Mouse (Mus musculus): ENCODE results near the gene Arl14ep. TPM values are rescaled to one million over a fixed set of nuclear protein-coding genes. Genes with fewer than 3 reads are reported as not detected.
"Not testable (repeated sequence)": the region's sequence is repeated elsewhere in the genome, so short reads cannot be mapped to it uniquely, and the experiment has no call there.

Gene Arl14ep
- polyA plus RNA-seq (2016; fragmentation: Nextera tagmentation; extraction: Ambion mirVana) = 62.4 and 65.2 TPM in 2 replicates

GRCm38 (mm10) chr2:106973959-106974639 is at the start of gene Arl14ep:
TSS of gene Arl14ep (minus strand) at chr2:106974424.
- Histone ChIP-seq H3K9ac (peak within 1 kb of the TSS; percentile 70), H3K36me3 (0 out of 2 replicates have a peak, but pooled peaks cover 3% of the 10 kb centered on the region), H3K9me3 (no peaks in the 10 kb centered on the region), H3K4me1 (peaks cover 16% of the 10 kb centered on the region), H3K4me2 (replicated peaks) (peak within 1 kb of the TSS; percentile 52), H3K27me3 (no peaks in the 10 kb centered on the region), H3K27ac (peak within 1 kb of the TSS; percentile 12; the same call in 1 of the 2 replicates), H3K4me3 (peak within 1 kb of the TSS; percentile 59)
- under 1% methylated on average over 36 of the region's 36 CpGs for WGBS
- peak; percentile 98 for ATAC-seq (ENCODE audit: insufficient number of reproducible peaks, insufficient read depth, low FRiP score, low TSS enrichment)

DNA sequence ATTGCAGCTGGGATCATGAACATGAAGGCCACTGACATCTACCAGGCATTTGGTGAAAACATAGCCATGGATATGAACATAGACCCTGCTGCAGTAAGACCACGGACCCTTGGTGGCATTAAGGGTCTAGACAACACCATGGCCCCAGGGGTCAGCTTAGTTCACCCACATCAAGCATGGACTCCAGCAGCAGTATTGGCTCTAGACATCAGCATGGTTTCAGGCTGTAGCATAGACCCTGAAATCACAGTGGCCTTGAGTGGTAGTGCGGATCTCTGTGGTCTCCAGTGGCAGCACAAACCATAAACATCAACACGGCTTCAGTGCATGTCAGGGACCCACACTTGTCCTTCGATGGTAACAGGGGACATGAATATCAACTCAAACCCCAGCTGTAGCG is 48.5 kb upstream of the Arl14ep start:
- no peak for ATAC-seq (ENCODE audit: insufficient number of reproducible peaks, insufficient read depth, low FRiP score, low TSS enrichment)
- H3K9ac ChIP-seq = no peak overlapping the region
- H3K4me2 ChIP-seq (replicated peaks) = no peak overlapping the region
- H3K36me3 ChIP-seq = no peaks in the 10 kb centered on the region
- 91% methylated on average over 5 of the region's 5 CpGs for WGBS
- no peaks in the 10 kb centered on the region for H3K9me3 ChIP-seq
- H3K27me3 ChIP-seq = no peaks in the 10 kb centered on the region
- no peaks in the 10 kb centered on the region for H3K4me1 ChIP-seq
- no peak overlapping the region for H3K27ac ChIP-seq
- H3K4me3 ChIP-seq = no peak overlapping the region

GRCm38 (mm10) chr2:107019331-107019730 is 45.1 kb upstream of the Arl14ep start:
- no peak overlapping the region for H3K27ac ChIP-seq
- ATAC-seq (ENCODE audit: insufficient number of reproducible peaks, insufficient read depth, low FRiP score, low TSS enrichment) = no peak
- no peaks in the 10 kb centered on the region for H3K36me3 ChIP-seq
- H3K27me3 ChIP-seq = no peaks in the 10 kb centered on the region
- H3K4me1 ChIP-seq = no peaks in the 10 kb centered on the region
- H3K9me3 ChIP-seq = no peaks in the 10 kb centered on the region
- H3K9ac ChIP-seq = no peak overlapping the region
- H3K4me3 ChIP-seq = no peak overlapping the region
- no peak overlapping the region for H3K4me2 ChIP-seq (replicated peaks)
- 58% methylated on average over 2 of the region's 2 CpGs for WGBS

GRCm38 (mm10) chr2:107013161-107013560 is 38.9 kb upstream of the Arl14ep start:
- H3K36me3 ChIP-seq = no peaks in the 10 kb centered on the region
- no peaks in the 10 kb centered on the region for H3K9me3 ChIP-seq
- no peak overlapping the region for H3K4me2 ChIP-seq (replicated peaks)
- H3K27me3 ChIP-seq = no peaks in the 10 kb centered on the region
- no peak overlapping the region for H3K27ac ChIP-seq
- no peak for ATAC-seq (ENCODE audit: insufficient number of reproducible peaks, insufficient read depth, low FRiP score, low TSS enrichment)
- 82% methylated on average over 4 of the region's 4 CpGs for WGBS
- H3K9ac ChIP-seq = no peak overlapping the region
- no peak overlapping the region for H3K4me3 ChIP-seq
- H3K4me1 ChIP-seq = no peaks in the 10 kb centered on the region

DNA sequence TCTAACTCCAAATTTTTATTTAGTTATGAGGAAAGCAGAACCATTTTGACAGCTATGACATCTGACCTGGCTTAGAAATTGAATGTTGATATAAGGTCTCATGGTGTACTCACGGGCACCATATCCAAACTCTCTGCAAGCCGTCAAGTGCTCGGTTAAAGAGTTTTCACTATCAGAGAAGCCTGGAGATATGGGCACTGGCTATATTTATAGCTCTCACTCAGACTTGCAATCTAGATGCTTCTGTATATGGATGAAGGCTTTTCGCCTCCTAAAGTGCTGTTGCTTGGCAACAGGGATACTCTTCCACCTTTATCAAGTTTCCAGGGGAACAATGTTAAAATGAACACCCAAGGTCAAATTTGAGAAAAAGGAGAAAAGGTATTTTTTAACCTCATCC is 38.1 kb upstream of the Arl14ep start:
- H3K4me2 ChIP-seq (replicated peaks) = no peak overlapping the region
- no peaks in the 10 kb centered on the region for H3K27me3 ChIP-seq
- H3K27ac ChIP-seq = no peak overlapping the region
- no peaks in the 10 kb centered on the region for H3K9me3 ChIP-seq
- no peak overlapping the region for H3K9ac ChIP-seq
- 87% methylated on average over 4 of the region's 4 CpGs for WGBS
- H3K4me1 ChIP-seq = no peaks in the 10 kb centered on the region
- H3K4me3 ChIP-seq = no peak overlapping the region
- H3K36me3 ChIP-seq = no peaks in the 10 kb centered on the region
- ATAC-seq (ENCODE audit: insufficient number of reproducible peaks, insufficient read depth, low FRiP score, low TSS enrichment) = no peak

- Histone ChIP-seq H3K4me1 (no peaks in the 10 kb centered on the region), H3K27me3 (no peaks in the 10 kb centered on the region), H3K36me3 (no peaks in the 10 kb centered on the region), H3K27ac (no peak overlapping the region), H3K4me2 (replicated peaks) (no peak overlapping the region), H3K9me3 (no peaks in the 10 kb centered on the region), H3K4me3 (no peak overlapping the region), H3K9ac (no peak overlapping the region)
- ATAC-seq (ENCODE audit: insufficient number of reproducible peaks, insufficient read depth, low FRiP score, low TSS enrichment) = no peak
- WGBS = 79% methylated on average over 6 of the region's 6 CpGs
Measured at GRCm38 (mm10) chr2:107010160-107010559, 35.9 kb upstream of the Arl14ep start.

- Histone ChIP-seq H3K27me3 (no peaks in the 10 kb centered on the region), H3K27ac (no peak overlapping the region), H3K9ac (no peak overlapping the region), H3K36me3 (no peaks in the 10 kb centered on the region), H3K9me3 (no peaks in the 10 kb centered on the region), H3K4me2 (replicated peaks) (no peak overlapping the region), H3K4me1 (no peaks in the 10 kb centered on the region), H3K4me3 (no peak overlapping the region)
- WGBS = 75% methylated on average over 3 of the region's 3 CpGs
- no peak for ATAC-seq (ENCODE audit: insufficient number of reproducible peaks, insufficient read depth, low FRiP score, low TSS enrichment)
Measured at GRCm38 (mm10) chr2:107006378-107006777, 32.2 kb upstream of the Arl14ep start.

DNA sequence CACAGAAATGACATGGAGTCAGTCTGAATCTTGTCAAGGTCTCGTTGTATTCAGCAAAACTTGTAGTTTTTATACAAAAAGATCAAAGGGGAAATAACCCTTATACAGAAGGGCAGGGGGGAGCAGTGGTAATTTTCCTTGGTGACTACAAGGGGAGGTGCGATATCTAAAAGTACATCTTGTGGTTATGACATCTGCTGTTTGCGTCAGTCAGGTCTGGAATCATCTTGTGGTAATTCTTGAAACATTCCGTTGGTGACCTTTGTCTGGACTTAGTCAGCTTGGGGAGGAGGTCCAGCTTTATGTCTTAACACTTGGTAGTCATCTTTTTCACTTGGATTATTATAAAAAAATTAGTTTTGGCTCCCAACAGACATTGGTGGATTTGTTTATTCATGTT is 31.7 kb upstream of the Arl14ep start:
- H3K4me3 ChIP-seq; H3K36me3 ChIP-seq; H3K27ac ChIP-seq; H3K4me1 ChIP-seq; H3K27me3 ChIP-seq; H3K4me2 ChIP-seq (replicated peaks); ATAC-seq (ENCODE audit: insufficient number of reproducible peaks, insufficient read depth, low FRiP score, low TSS enrichment); H3K9ac ChIP-seq; H3K9me3 ChIP-seq: not testable (repeated sequence)
- WGBS = 77% methylated on average over 4 of the region's 4 CpGs

- 86% methylated on average over 1 of the region's 1 CpGs for WGBS
- Histone ChIP-seq H3K27me3 (no peaks in the 10 kb centered on the region), H3K4me2 (replicated peaks) (no peak overlapping the region), H3K4me3 (no peak overlapping the region), H3K36me3 (no peaks in the 10 kb centered on the region), H3K27ac (no peak overlapping the region), H3K9ac (no peak overlapping the region), H3K4me1 (no peaks in the 10 kb centered on the region), H3K9me3 (no peaks in the 10 kb centered on the region)
- ATAC-seq (ENCODE audit: insufficient number of reproducible peaks, insufficient read depth, low FRiP score, low TSS enrichment) = no peak
Measured at GRCm38 (mm10) chr2:106991261-106991660, 17.0 kb upstream of the Arl14ep start.

DNA sequence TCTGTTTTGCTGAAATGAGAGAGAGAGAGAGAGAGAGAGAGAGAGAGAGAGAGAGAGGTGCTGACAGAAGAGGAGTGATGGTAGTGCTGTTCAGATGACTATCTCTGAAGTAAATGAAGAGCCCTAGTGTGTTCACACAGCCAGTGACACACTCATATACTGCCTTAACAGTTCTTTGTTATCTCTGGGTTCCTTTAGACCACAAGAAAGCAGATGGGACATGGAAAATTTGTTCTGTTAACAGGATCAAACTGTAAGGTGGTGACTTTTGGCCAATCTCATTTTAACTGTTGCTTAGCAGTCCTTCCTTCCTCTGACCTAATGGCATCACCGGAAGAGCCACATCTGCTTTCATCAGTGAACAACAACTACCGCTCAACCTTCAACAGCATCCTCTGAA is 10.7 kb upstream of the Arl14ep start:
- 89% methylated on average over 2 of the region's 2 CpGs for WGBS
- H3K9ac ChIP-seq = no peak overlapping the region
- H3K36me3 ChIP-seq = no peaks in the 10 kb centered on the region
- H3K4me3 ChIP-seq = no peak overlapping the region
- ATAC-seq (ENCODE audit: insufficient number of reproducible peaks, insufficient read depth, low FRiP score, low TSS enrichment) = no peak
- H3K27me3 ChIP-seq = no peaks in the 10 kb centered on the region
- H3K4me2 ChIP-seq (replicated peaks) = no peak overlapping the region
- H3K4me1 ChIP-seq = no peaks in the 10 kb centered on the region
- no peaks in the 10 kb centered on the region for H3K9me3 ChIP-seq
- H3K27ac ChIP-seq = no peak overlapping the region

GRCm38 (mm10) chr2:106982503-106982902 is 8.3 kb upstream of the Arl14ep start:
- no peak for ATAC-seq (ENCODE audit: insufficient number of reproducible peaks, insufficient read depth, low FRiP score, low TSS enrichment)
- no peaks in the 10 kb centered on the region for H3K9me3 ChIP-seq
- H3K36me3 ChIP-seq = no peaks in the 10 kb centered on the region
- H3K4me2 ChIP-seq (replicated peaks) = no peak overlapping the region
- WGBS = 52% methylated on average over 6 of the region's 6 CpGs
- H3K9ac ChIP-seq = no peak overlapping the region
- no peaks in the 10 kb centered on the region for H3K4me1 ChIP-seq
- no peaks in the 10 kb centered on the region for H3K27me3 ChIP-seq
- H3K27ac ChIP-seq = no peak overlapping the region
- no peak overlapping the region for H3K4me3 ChIP-seq

- no peaks in the 10 kb centered on the region for H3K27me3 ChIP-seq
- 85% methylated on average over 3 of the region's 3 CpGs for WGBS
Measured at GRCm38 (mm10) chr2:106976472-106976871, 2.2 kb upstream of the Arl14ep start.

More at GRCm38 (mm10) chr2:106976472-106976871, 2.2 kb upstream of the Arl14ep start:
- 0 out of 2 replicates have a peak, but pooled peaks cover 3% of the 10 kb centered on the region for H3K36me3 ChIP-seq
- no peak overlapping the region for H3K27ac ChIP-seq
- no peak overlapping the region for H3K4me2 ChIP-seq (replicated peaks)
- H3K4me3 ChIP-seq = no peak overlapping the region
- no peak overlapping the region for H3K9ac ChIP-seq
- H3K9me3 ChIP-seq = no peaks in the 10 kb centered on the region
- ATAC-seq (ENCODE audit: insufficient number of reproducible peaks, insufficient read depth, low FRiP score, low TSS enrichment) = no peak
- peaks cover 8% of the 10 kb centered on the region; the same call in 1 of the 2 replicates for H3K4me1 ChIP-seq
